Mouse (Mus musculus) thymus, adult 2 months (tissue): ENCODE measurements around the gene Mmel1.

Experiments
- CTCF ChIP-seq: fragments of 200-500 bp; IDR thresholded peaks from 2 replicates; pipeline ENCODE4 v1.5.1; 2012; ENCODE audit warnings: mild to moderate bottlenecking, control low read depth, low read length, moderate library complexity, borderline replicate concordance; ENCODE audit not compliant: control insufficient read depth, poor library complexity, insufficient read depth; ENCODE audit errors: extremely low read depth
- POLR2A ChIP-seq: fragments of 200-500 bp; IDR thresholded peaks from 2 replicates; pipeline ENCODE4 v1.6.1; 2012; ENCODE audit warnings: mild to moderate bottlenecking, low read length, control low read depth, moderate library complexity; ENCODE audit not compliant: control insufficient read depth, poor library complexity, insufficient read depth; ENCODE audit errors: extremely low read depth

DNA sequence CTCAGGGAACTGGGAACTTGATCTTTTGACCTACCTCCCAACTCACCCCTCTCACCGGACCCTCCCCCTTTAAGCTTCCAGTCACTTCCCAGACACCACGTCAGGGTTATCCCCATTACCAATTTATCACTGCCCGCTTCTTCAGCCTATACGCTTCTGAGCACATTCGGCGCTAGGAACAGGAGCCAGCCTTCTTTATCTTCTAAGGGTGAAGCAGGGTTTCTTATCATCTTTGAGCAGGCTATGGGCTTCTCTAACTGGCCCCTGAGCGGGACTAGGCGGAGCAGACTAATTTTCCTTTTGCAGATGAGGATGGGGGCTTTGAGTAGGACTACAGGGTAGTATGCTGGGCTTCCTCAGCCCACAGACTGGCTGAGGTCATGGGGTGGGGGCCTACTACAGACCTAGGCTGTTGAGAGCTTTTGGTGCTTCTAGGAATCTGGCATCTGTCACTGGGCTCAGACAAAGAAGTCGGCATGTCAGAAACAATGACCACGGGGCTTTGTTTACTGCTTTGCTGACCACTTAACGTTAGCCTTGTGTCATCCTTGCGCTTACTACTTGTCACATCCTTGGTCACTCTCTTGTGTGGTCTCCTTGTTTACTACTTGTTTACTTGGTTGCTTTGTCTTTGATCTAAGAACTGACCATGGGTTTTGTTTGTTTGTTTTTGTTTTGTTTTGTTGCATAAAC, 59.2 kb downstream of the Mmel1 start, which contains the start of gene Tnfrsf14:
- TF ChIP-seq CTCF, result no peak
- TF ChIP-seq POLR2A, result no peak
